Mouse (Mus musculus): ENCODE data around the gene Olfr435. TPM values are rescaled to one million over a fixed set of nuclear protein-coding genes. Genes with fewer than 3 reads are reported as not detected.
"Not testable (repeated sequence)": the region's sequence is repeated elsewhere in the genome, so short reads cannot be mapped to it uniquely, and the experiment has no call there.

Gene Olfr435
- polyA plus RNA-seq (2015; fragmentation: Nextera tagmentation; extraction: Ambion mirVana): not detected in 2 replicates

DNA sequence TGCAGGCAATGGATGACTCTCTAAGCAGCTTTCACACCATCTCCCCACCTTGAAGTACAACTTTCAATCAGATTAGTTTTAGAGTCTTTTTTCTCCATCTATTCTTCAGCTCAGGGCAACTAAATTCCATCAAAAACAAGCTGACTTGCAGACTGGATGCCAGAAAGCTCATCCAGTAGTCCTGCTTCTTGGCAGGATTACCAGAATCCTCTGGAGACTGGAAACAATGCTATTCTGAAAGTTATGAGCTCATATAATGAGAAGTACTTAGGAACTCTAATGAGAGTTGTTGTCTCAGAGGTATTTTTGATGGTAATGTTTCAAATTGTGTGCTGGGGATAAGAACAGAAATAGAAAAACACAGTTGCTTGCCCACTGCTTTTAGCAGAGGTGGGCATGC, at the start of gene Olfr435:
TSS of gene Olfr435 (plus strand) at position 366 of the 400 bp plus-strand sequence.
- ATAC-seq (ENCODE audit: borderline replicate concordance, extremely low read depth, low FRiP score, low TSS enrichment): no peak
- Histone ChIP-seq H3K27me3 (no peaks in the 10 kb centered on the region), H3K4me2 (no peak within 1 kb of the TSS), H3K9ac (no peak within 1 kb of the TSS), H3K4me1 (0 out of 2 replicates have a peak, but pooled peaks cover 3% of the 10 kb centered on the region), H3K27ac (no peak within 1 kb of the TSS), H3K4me3 (no peak within 1 kb of the TSS), H3K9me3 (no peaks in the 10 kb centered on the region), H3K36me3 (no peaks in the 10 kb centered on the region)

DNA sequence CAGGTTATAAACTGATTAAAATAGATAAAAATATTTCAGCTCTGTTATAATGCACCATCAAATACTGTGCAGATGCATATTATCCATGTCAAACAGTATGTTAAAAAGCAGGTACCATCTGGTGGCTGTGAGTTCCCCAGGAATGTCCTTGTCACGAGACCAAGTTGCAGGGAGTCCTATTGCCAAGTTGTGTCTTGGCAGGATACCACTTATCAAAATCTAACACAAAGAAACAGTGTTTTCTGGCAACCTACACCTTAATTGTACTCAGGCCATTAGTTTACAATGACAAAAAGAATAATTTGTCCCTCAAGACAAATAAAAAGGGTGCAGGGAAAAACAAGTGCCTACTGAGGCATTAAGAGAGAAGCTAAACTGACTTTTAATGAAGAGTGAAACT, 37.4 kb upstream of the Olfr435 start:
- Histone ChIP-seq H3K4me3 (no peak overlapping the region), H3K27me3 (no peaks in the 10 kb centered on the region), H3K27ac (no peak overlapping the region), H3K9ac (no peak overlapping the region), H3K36me3 (no peaks in the 10 kb centered on the region), H3K9me3 (no peaks in the 10 kb centered on the region), H3K4me1 (no peaks in the 10 kb centered on the region), H3K4me2 (no peak overlapping the region)
- 56% methylated on average over 1 of the region's 1 CpGs for WGBS
- no peak for ATAC-seq (ENCODE audit: borderline replicate concordance, extremely low read depth, low FRiP score, low TSS enrichment)

DNA sequence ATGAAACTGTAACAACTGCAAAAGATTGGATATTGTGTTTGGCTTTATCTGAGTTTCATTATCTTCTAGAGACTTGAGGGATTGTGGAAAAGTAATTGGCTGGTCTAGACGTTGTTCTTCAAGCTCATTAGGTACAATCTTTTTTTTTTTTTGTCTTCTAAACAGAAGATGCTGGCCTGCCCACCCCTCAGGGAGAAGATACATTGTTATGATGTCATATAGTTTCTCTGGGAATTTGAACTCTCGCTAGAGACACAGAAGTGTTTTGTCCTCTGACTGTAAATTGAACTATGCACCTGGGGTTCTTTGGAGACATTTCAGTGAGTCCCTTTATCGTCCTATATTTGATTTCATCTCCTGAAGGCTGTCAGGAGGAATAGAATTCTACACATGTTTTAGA, 34.0 kb upstream of the Olfr435 start, which contains the start of gene Olfr437:
TSS of gene Olfr437 (plus strand) at position 301 of the 400 bp plus-strand sequence.
- H3K9ac ChIP-seq: no peak within 1 kb of the TSS
- H3K4me2 ChIP-seq: no peak within 1 kb of the TSS
- no peak for ATAC-seq (ENCODE audit: borderline replicate concordance, extremely low read depth, low FRiP score, low TSS enrichment)
- H3K4me3 ChIP-seq: no peak within 1 kb of the TSS
- H3K4me1 ChIP-seq: no peaks in the 10 kb centered on the region
- H3K27me3 ChIP-seq: no peaks in the 10 kb centered on the region
- 58% methylated on average over 3 of the region's 3 CpGs for WGBS
- no peak within 1 kb of the TSS for H3K27ac ChIP-seq
- no peaks in the 10 kb centered on the region for H3K36me3 ChIP-seq
- no peaks in the 10 kb centered on the region for H3K9me3 ChIP-seq

DNA sequence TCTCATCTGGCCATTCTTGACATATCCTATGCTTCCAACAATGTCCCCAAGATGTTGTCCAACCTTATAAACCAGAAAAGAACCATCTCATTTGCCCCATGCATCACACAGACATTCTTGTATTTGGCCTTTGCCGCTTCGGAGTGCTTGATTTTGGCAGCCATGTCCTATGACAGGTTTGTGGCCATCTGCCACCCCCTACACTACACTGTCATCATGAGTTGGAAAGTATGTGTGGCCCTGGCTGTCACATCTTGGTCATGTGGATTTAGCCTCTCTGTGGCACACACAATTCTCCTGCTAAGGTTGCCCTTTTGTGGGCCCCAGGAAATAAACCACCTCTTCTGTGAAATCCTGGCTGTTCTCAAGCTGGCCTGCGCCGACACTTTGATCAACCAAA, 29.7 kb upstream of the Olfr435 start:
- Histone ChIP-seq H3K9me3 (no peaks in the 10 kb centered on the region), H3K27me3 (no peaks in the 10 kb centered on the region), H3K4me1 (no peaks in the 10 kb centered on the region), H3K36me3 (no peaks in the 10 kb centered on the region), H3K27ac (no peak overlapping the region), H3K9ac (no peak overlapping the region), H3K4me2 (no peak overlapping the region), H3K4me3 (no peak overlapping the region)
- WGBS: 85% methylated on average over 4 of the region's 4 CpGs
- ATAC-seq (ENCODE audit: borderline replicate concordance, extremely low read depth, low FRiP score, low TSS enrichment): no peak

DNA sequence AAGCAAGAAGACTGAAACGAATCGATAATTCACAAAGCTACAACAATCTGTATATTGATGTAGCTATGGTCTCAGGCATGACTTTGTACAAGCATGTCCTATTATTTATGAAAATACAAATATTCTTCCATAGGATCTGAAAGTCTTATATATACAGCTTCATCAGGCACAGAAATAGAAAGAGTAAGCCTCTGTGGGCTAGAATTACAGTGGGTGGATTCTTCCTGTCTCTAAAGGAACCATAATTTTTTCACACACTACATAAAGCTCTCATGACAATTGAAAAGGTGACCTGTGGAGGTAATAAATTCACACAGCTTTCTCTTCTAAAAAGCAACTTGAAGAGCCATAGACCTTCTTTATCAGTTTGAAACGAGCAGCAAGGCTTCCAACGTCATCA, 25.1 kb upstream of the Olfr435 start, which contains the start of gene Olfr13:
TSS of gene Olfr13 (plus strand) at position 301 of the 400 bp plus-strand sequence.
- no peak for ATAC-seq (ENCODE audit: borderline replicate concordance, extremely low read depth, low FRiP score, low TSS enrichment)
- no peak within 1 kb of the TSS for H3K4me3 ChIP-seq
- H3K27ac ChIP-seq: no peak within 1 kb of the TSS
- WGBS: 55% methylated on average over 4 of the region's 4 CpGs
- H3K4me2 ChIP-seq: no peak within 1 kb of the TSS
- H3K9ac ChIP-seq: no peak within 1 kb of the TSS
- H3K36me3 ChIP-seq: no peaks in the 10 kb centered on the region
- H3K4me1 ChIP-seq: no peaks in the 10 kb centered on the region
- H3K27me3 ChIP-seq: no peaks in the 10 kb centered on the region
- no peaks in the 10 kb centered on the region for H3K9me3 ChIP-seq

DNA sequence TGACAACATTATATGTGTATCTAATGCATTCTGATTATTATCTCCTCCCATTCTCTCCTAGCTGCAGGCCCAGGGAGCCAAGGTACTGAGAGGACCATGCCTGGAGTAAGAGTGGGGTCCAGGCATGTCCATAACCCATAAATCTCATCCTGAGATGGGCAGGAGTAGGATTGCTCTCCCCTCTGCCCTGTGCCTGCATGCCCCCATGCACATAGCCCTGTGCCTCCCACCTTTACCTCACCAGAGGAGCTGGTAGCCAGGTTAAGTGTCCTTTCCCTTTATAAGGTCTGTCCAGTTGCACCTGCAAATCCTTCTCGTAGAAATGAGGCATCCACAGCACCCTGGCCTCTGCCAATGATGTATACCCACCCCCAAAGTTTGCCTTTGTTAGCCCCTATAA, 18.8 kb upstream of the Olfr435 start:
- ATAC-seq (ENCODE audit: borderline replicate concordance, extremely low read depth, low FRiP score, low TSS enrichment): no peak
- Histone ChIP-seq H3K4me2 (no peak overlapping the region), H3K36me3 (no peaks in the 10 kb centered on the region), H3K27ac (no peak overlapping the region), H3K27me3 (no peaks in the 10 kb centered on the region), H3K4me3 (no peak overlapping the region), H3K4me1 (no peaks in the 10 kb centered on the region), H3K9ac (no peak overlapping the region), H3K9me3 (no peaks in the 10 kb centered on the region)
- 68% methylated on average over 1 of the region's 1 CpGs for WGBS

DNA sequence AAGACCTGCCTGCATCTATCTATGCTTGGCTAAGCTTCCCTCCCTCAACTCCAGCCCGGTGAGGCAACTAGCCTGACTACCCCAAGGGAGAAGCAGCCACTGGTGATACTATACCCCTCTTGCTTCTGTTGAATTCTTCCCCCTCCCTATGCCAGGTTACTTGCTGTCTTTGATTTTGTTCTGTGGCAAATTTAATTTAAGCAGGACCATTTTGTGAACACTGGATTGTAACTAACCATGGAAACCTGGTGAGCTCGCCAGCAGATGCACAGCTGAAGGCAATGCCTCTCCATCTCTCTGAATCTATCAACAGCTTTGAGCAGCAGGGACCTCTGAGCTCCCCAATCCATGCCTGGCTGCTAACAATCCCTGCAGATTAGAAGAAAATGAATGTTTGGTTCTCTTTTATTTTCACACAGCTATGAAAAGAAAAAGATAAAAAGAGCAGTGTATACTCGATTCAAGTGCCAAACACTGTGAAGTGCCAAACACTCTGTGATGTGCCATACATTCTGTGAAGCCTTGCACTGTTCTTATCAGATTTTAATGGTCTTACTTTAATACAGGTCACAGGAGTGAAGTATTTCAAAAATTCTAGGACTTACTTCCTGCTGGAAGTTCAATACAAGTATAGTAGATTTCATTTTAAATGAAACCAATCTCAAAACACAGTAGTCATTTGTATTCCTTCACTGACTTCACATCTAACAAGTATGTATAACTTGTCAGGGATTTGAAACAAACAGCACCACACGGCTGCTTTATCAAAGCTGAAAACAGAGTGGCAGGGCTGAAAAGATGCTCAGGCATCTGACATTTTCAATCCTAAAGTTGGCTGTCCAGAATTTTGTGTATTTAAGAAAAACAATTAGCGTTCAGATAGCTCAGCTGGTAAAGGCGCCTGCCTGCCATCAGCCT, 18.1 kb upstream of the Olfr435 start:
- Histone ChIP-seq H3K4me1 (no peaks in the 10 kb centered on the region), H3K9ac (no peak overlapping the region), H3K4me2 (no peak overlapping the region), H3K27ac (no peak overlapping the region), H3K4me3 (no peak overlapping the region), H3K9me3 (no peaks in the 10 kb centered on the region), H3K27me3 (no peaks in the 10 kb centered on the region), H3K36me3 (no peaks in the 10 kb centered on the region)
- no peak for ATAC-seq (ENCODE audit: borderline replicate concordance, extremely low read depth, low FRiP score, low TSS enrichment)
- WGBS: 34% methylated on average over 6 of the region's 6 CpGs

DNA sequence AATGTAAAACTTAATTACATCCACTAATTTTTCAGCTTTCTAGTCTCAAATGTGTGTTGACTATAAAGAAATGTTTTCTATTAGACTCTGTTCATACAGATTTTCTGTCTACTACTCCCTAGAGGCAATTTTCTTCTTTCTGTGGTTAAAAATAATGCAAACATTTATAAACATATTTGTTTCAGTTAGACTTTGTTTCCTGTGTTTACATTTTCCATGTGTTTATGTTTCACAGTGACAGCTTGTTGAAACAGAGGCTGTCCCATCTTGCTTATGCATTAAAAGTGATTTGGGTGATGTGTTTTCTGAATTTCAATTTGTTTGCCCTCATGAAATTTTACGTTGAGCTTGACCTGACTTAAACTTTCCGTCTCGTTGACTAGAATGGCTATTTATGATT, 6.0 kb upstream of the Olfr435 start:
- no peak overlapping the region for H3K4me3 ChIP-seq
- no peaks in the 10 kb centered on the region for H3K27me3 ChIP-seq
- 0 out of 2 replicates have a peak overlapping the region, but pooled peaks have one; percentile 44 for H3K27ac ChIP-seq
- H3K9ac ChIP-seq: no peak overlapping the region
- H3K4me1 ChIP-seq: no peaks in the 10 kb centered on the region
- no peaks in the 10 kb centered on the region for H3K9me3 ChIP-seq
- no peak overlapping the region for H3K4me2 ChIP-seq
- H3K36me3 ChIP-seq: no peaks in the 10 kb centered on the region
- 40% methylated on average over 3 of the region's 3 CpGs for WGBS
- peak; percentile 75; the same call in 1 of the 2 replicates for ATAC-seq (ENCODE audit: borderline replicate concordance, extremely low read depth, low FRiP score, low TSS enrichment)

DNA sequence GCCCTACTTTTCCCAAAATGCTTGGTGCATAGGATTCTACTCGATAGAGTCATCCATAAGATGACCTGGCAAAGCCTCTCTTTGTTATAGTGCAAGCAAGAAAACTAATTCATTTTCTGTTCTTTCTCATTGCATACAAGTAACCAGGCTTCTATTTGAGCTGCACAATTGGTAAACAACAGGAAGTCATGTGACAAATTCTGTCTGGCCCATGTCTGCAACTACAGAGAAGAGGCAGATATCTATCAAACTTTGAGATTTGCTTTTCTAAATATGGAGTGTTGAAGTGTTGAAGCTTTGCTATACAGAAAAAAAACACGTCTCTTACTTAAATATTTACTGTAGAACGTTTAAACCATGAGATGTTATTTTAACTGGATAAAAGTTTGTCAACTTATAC, 1.1 kb downstream of the Olfr435 start:
- Histone ChIP-seq H3K9me3 (no peaks in the 10 kb centered on the region), H3K36me3 (no peaks in the 10 kb centered on the region), H3K27me3 (no peaks in the 10 kb centered on the region), H3K4me2 (no peak overlapping the region), H3K4me1 (0 out of 2 replicates have a peak, but pooled peaks cover 3% of the 10 kb centered on the region), H3K4me3 (no peak overlapping the region), H3K9ac (no peak overlapping the region), H3K27ac (no peak overlapping the region)
- peak; percentile 65; the same call in 1 of the 2 replicates for ATAC-seq (ENCODE audit: borderline replicate concordance, extremely low read depth, low FRiP score, low TSS enrichment)
- 28% methylated on average over 3 of the region's 3 CpGs for WGBS

DNA sequence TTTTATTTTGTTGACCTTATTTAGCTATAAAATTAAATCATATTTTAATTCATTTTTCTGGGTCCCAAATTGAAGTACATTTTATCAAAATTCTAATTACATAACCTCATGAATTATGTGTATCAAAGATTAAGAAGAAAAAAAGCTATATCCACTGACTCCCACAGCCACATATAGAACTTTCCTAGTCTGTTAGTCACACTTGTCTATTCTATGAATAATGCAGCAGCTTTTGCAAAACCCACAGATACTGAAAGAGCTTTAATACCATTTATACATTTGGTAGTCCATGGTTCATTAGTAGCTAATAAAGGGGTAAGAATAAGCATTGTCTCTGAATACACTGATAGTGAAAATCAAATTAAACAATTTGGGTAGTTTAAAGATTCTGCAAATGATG, 5.8 kb downstream of the Olfr435 start:
- no peak overlapping the region for H3K9ac ChIP-seq
- no peaks in the 10 kb centered on the region for H3K9me3 ChIP-seq
- H3K27me3 ChIP-seq: no peaks in the 10 kb centered on the region
- H3K4me3 ChIP-seq: no peak overlapping the region
- H3K27ac ChIP-seq: no peak overlapping the region
- no peak overlapping the region for H3K4me2 ChIP-seq
- no peaks in the 10 kb centered on the region for H3K4me1 ChIP-seq
- H3K36me3 ChIP-seq: no peaks in the 10 kb centered on the region
- no peak for ATAC-seq (ENCODE audit: borderline replicate concordance, extremely low read depth, low FRiP score, low TSS enrichment)

DNA sequence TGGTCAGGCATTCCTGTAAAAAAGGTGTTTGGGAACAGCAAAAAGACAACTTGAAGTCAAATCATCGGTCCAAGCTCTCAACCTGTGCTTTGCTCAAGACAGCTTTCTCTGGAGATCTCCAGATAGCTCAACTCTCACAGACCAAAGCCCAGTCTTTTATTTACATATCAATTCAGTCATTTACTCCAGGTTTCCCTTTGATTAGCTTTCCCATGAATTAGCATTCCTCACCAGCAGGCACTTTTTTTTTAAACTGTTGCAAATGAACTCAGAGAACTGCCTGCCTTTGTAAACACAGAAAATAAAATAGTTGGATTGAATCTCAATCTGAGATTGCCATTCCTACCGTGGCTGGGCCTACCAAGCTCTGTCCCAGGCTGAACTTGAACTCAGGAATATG, 8.4 kb downstream of the Olfr435 start:
- Histone ChIP-seq H3K27ac (no peak overlapping the region), H3K9me3 (no peaks in the 10 kb centered on the region), H3K36me3 (no peaks in the 10 kb centered on the region), H3K9ac (no peak overlapping the region), H3K27me3 (no peaks in the 10 kb centered on the region), H3K4me2 (no peak overlapping the region), H3K4me3 (no peak overlapping the region), H3K4me1 (no peaks in the 10 kb centered on the region)
- ATAC-seq (ENCODE audit: borderline replicate concordance, extremely low read depth, low FRiP score, low TSS enrichment): no peak
- WGBS: 42% methylated on average over 2 of the region's 2 CpGs

DNA sequence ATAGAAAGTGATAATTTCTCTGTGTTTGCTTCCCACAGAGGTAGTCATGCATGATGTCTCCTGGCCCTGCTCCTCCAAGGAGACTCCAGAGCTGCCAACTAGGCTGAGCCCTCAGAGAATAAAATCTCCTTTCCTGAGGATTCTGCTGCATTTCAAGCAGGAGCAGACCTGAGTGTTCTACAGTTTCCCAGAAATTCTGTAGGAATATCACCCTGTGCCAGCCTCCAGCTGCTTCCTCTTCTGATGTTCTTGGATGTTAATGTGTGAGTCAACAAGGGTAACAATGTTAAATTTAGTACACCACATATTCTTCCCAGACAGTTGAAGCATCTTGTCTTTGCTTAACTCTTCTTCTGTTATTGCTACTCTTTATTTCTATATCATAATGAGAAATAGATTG, 15.9 kb downstream of the Olfr435 start, which contains the start of gene Olfr434:
TSS of gene Olfr434 (plus strand) at position 149 of the 400 bp plus-strand sequence.
- not testable (repeated sequence) for H3K27ac ChIP-seq; H3K9ac ChIP-seq; H3K4me2 ChIP-seq; H3K9me3 ChIP-seq; H3K36me3 ChIP-seq; H3K27me3 ChIP-seq; H3K4me1 ChIP-seq; H3K4me3 ChIP-seq; ATAC-seq (ENCODE audit: borderline replicate concordance, extremely low read depth, low FRiP score, low TSS enrichment)
